Mouse (Mus musculus) brain, embryonic 14.5 days (tissue): Measurements from ENCODE around the gene Msantd4.

Experiments
- CTCF ChIP-seq: fragments of 200-500 bp; IDR thresholded peaks from 2 replicates; pipeline ENCODE4 v1.5.1; 2012; ENCODE audit warnings: inconsistent platforms, mild to moderate bottlenecking, moderate library complexity, borderline replicate concordance; ENCODE audit not compliant: insufficient read depth, insufficient read length; ENCODE audit errors: extremely low read depth
- POLR2A ChIP-seq: fragments of 200-500 bp; IDR thresholded peaks from 2 replicates; pipeline ENCODE4 v1.6.1; 2012; ENCODE audit warnings: mild to moderate bottlenecking, inconsistent platforms, borderline replicate concordance; ENCODE audit not compliant: poor library complexity, insufficient read depth, insufficient read length, severe bottlenecking; ENCODE audit errors: extremely low read depth

DNA sequence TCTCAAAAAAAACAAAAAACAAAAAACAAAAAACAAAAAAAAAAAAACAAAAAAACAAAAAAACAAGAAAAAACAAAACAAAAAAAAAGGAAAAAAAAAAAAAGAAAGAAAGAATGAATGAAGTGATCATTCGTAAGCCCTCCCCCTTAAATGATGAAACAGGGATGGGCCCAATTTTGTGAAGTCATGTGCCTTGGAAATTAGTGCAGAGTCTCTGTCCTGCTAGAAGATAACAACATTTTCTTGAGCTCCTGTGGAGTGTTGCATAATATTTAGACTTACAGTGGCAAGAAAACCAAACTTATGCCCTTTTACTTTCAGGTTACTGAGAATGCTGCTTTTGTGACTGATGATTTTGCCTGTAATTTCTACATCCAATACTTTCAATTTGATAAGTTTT lies 23.2 kb upstream of the Msantd4 start:
- TF ChIP-seq POLR2A: no peak
- no peak for TF ChIP-seq CTCF
